Mouse (Mus musculus) layer of hippocampus, adult 18-20 months (tissue): ENCODE results near the gene Olfr847. TPM values are rescaled to one million over a fixed set of nuclear protein-coding genes. Genes with fewer than 3 reads are reported as not detected.

Source experiments
- DNase-seq, 2 experiments: peaks; one replicate each; pipeline ENCODE4 v3.0.0; 2022; ENCODE audit warnings: low spot score in 2 of 2
- long read RNA-seq: library from polyadenylated mRNA; stranded (forward); transcript quantifications from one replicate; pipeline ENCODE4 v2.0.0, GENCODE M21; 2021
- total RNA-seq, 2 experiments: library from RNA; stranded (reverse); gene quantifications; 2 replicates each; pipeline ENCODE4 v1.2.3; 2021

The Olfr847 gene
- not detected for total RNA-seq
- long read RNA-seq = 0 reads

DNA sequence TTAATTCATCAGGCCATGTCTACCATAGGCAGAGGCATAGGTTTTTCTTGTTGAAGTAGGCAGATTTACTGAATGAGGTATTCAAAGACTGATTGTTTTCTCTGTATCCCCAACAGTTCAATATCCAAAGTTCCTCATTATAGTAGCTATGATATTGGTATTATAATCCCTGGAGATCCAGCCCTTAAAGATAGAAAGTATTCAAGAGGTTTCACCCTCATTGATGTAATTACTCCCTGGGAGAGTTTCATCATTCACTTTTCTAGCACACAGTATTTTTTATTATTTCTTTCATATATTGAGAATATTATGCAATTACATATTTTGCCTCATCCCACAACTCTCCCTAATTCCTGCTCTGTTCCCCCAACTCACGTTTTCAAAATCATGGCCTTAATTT lies at the start of gene Olfr847:
Gene Olfr847, minus strand, starts transcription at position 101 of the 400 bp plus-strand sequence.
- no peak for DNase-seq

DNA sequence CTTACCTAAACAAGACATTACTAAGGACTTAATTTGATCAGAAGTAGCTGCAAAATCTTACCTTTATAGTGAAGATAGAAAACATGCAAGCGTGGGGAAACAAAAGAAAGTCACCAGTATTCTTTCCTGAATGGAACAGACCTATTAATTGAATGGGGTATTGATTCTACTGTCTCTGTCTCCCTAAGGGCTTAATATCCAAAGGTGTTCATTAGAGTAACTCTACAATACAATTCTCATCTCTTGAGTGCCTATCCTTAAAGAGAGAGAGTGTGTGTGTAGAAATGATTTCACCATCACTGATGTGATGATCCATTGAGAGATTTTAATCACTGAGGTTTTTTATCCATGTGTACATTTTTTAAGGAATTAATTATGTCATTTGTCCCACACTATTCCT lies 14.6 kb downstream of the Olfr847 start, which contains the start of gene Olfr846:
Gene Olfr846, minus strand, starts transcription at position 101 of the 400 bp plus-strand sequence.
- DNase-seq = no peak

DNA sequence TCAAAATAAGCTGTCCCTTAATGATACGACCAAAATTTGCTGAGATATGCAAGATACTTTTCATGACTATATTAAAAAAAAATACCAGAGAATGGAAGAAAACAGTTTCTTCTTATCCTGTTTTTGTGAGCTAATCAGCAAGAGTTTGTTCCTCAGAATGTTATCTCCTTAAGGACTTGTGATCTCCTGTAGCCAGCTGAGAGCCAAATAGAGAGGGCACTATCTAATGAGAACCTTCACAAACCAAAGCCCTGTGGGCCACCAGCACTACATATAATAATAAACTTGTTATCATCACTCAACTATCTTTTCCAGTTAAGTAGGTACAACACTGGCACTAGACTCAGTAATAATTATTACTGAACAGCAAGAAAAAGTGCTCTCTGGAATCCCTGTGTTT lies 42.3 kb downstream of the Olfr847 start, which contains the start of gene Olfr845:
Gene Olfr845, plus strand, starts transcription at position 301 of the 400 bp plus-strand sequence.
- DNase-seq = no peak

Other genes starting within 250 kb of the Olfr847 start
- gene Olfr837, start 242.4 kb downstream of the Olfr847 start, total RNA-seq = not detected
- gene Olfr839-ps1, start 201.4 kb downstream of the Olfr847 start, total RNA-seq = under 1 TPM in 1 of 2 experiments, not detected in 1; 0.05 TPM
- gene Olfr843, start 126.7 kb downstream of the Olfr847 start, total RNA-seq = not detected
- gene Olfr844, start 62.3 kb downstream of the Olfr847 start, total RNA-seq = not detected
- gene Olfr845, start 42.2 kb downstream of the Olfr847 start, total RNA-seq = not detected
- not detected for gene Olfr846, start 14.7 kb downstream of the Olfr847 start, total RNA-seq
- gene Olfr849, start 61.6 kb upstream of the Olfr847 start, total RNA-seq = not detected
- not detected for gene Olfr850, start 99.6 kb upstream of the Olfr847 start, total RNA-seq
- not detected for gene Olfr851, start 114.6 kb upstream of the Olfr847 start, total RNA-seq
- not detected for gene Olfr853, start 162.4 kb upstream of the Olfr847 start, total RNA-seq
- not detected for gene Olfr854, start 188.7 kb upstream of the Olfr847 start, total RNA-seq
- gene Olfr855, start 203.9 kb upstream of the Olfr847 start, total RNA-seq = not detected
- 10 to 100 TPM; 19.5 to 21.9 TPM for gene Zfp317, start 243.4 kb upstream of the Olfr847 start, total RNA-seq